Mouse (Mus musculus) heart, adult 8-10 months (tissue): ENCODE measurements around the gene Dppa5a. TPM values are rescaled to one million over a fixed set of nuclear protein-coding genes. Genes with fewer than 3 reads are reported as not detected.
"Not testable (repeated sequence)": the region's sequence is repeated elsewhere in the genome, so short reads cannot be mapped to it uniquely, and the experiment has no call there.

Experiments
- DNase-seq: peaks from one replicate; pipeline ENCODE4 v3.0.0; 2022; ENCODE audit warnings: low spot score
- total RNA-seq, 4 experiments: library from RNA; stranded (reverse); gene quantifications; 2 replicates each; pipeline ENCODE4 v1.2.4; 2022

Dppa5a gene
- total RNA-seq, 4 experiments from 2014 or later = not detected

- DNase-seq = no peak
These were observed 2.0 kb downstream of the Dppa5a start for GRCm38 (mm10) chr9:78365850-78366544.

GRCm38 (mm10) chr9:78364701-78365100, 3.3 kb downstream of the Dppa5a start:
- DNase-seq = no peak

GRCm38 (mm10) chr9:78363374-78363773, 4.6 kb downstream of the Dppa5a start:
- DNase-seq = no peak

GRCm38 (mm10) chr9:78360484-78360872, 7.5 kb downstream of the Dppa5a start:
- no peak for DNase-seq

DNA sequence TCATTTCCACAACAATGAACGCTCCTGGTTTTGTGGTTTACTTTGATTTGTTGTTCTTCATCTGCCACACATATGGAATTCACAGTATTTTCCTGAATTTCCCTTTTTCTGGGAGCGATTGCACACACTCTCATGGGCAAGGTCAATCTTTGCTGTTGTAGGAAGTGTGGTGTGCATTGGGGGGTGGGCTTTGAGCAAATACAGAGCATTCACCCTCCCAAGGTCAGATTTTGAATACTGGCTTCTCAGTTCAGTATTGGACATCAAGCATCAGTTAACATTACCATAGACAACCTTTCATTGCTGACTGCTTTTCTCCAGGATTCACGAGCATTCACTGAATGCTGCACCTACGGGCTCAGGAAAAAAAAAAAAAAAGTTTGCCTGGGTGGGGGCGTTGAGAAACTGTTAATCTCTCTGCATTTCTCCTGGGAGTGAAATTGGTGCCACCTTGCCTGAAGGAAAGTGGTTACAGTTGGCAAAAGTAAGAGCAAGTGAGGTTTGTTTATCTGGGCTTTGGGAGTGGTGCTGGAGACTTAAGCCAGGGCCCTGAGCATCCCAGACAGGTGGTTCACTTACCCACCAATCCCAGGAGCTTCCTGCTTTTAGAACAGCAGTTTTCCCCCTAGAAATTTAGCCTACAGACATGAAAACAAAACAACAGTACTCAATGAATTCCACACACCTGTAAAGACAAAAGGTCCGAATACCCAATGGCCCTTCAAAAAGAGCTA, 8.1 kb downstream of the Dppa5a start:
- DNase-seq = no peak

- DNase-seq = peak; percentile 44
These were observed 9.9 kb downstream of the Dppa5a start for GRCm38 (mm10) chr9:78358053-78358452.

- DNase-seq = no peak
These were observed 12.4 kb downstream of the Dppa5a start, which contains the start of gene Gsta2 for GRCm38 (mm10) chr9:78355611-78356010. Gene Gsta2, minus strand, starts transcription at chr9:78355788.

- DNase-seq = peak; percentile 5
These were observed 13.1 kb downstream of the Dppa5a start for GRCm38 (mm10) chr9:78354665-78355578.

DNA sequence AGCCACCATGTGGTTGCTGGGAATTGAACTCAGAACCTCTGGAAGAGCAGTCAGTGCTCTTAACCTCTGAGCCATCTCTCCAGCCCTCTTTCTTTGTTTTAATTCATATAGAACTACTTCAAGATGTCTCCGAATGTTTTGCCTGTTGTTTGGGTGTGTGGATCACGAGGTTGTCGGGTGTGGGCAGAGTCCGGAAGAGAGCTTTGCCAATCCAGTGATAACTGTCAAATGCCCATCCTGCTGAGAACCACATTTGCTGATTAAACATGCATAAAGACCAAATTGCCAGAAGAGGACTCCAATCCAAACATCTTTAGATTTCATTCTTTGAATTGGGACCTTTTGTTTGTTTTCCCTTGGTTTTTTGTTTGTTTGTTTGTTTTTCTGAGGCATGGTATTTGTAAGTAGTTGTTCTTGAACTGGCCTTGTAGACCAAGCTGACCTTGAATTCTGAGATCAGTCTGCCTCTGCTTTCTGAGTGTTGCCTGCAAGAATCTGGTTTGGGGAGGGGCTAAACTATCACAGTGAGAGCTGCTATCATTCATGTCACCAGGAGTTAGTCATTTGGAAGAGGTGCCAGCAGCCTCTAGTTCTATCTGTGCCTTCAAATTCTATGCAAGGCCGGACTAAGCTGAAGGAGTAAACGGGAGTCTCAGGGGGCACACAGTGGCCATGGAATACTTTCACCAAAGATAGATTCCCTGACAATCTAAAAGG, 16.3 kb downstream of the Dppa5a start:
- DNase-seq = no peak

DNA sequence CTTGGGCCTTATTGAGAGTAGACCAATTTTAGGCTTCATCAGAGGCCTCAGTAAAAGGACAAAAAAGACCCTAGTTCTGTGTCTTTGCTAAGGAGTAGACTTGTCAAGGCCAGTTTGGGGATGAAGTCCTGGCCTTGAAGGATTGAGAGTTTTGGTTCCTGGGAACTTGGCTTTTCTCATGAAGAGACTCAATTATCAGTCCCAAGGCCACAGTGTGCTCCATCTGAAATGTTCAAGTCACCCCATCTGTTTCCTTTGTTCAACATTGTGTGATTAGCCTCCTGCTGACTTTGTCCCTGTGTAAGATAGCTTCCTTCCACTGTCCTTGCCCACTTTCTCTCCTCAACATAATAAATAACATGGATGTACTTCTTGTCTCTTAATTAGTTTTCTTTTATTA, 18.0 kb downstream of the Dppa5a start:
- DNase-seq = not testable (repeated sequence)

GRCm38 (mm10) chr9:78349141-78349540, 18.8 kb downstream of the Dppa5a start:
- not testable (repeated sequence) for DNase-seq

DNA sequence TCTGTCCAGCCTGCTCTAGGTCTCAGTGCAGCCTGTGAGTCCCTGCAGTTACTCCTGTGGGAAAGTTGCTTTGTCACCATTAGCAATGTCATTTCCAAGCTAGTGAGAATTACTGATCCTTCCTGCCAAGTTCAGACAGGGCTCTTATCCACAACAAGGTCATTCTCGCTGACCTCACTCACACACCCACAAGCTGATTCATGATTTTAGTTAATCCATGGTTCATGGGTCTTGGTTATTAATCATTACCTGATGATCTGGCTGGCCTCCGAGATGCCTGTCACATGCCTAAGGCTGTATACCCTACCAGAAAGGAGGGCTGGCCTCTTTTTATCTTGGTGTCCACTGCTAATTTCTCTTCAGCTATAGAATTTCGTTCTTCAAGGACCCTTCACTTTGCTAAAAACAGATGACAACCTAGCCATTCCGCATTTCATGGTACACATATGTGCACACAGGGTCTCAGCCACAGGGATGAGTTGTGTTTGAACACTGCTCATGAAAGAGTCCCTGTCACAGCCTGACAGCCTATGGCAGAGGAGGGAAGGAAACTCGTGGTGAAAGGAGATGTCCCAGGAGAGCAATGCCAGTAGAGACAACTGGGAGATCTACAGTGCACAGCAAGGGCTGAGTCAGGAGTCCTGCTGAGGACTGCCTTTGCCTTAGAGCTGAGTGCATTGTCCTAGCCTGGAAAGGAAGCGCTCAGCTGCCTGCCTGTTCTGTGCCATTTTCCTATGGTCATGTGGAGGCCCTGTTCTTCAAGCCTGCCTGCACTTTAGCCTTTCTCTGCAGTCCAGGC, 19.6 kb downstream of the Dppa5a start:
- DNase-seq = peak; percentile 10

- no peak for DNase-seq
These were observed 21.0 kb downstream of the Dppa5a start for GRCm38 (mm10) chr9:78347004-78347403.

- not testable (repeated sequence) for DNase-seq
These were observed 22.7 kb downstream of the Dppa5a start for GRCm38 (mm10) chr9:78345235-78345634.

GRCm38 (mm10) chr9:78343055-78343454, 24.9 kb downstream of the Dppa5a start:
- not testable (repeated sequence) for DNase-seq

- not testable (repeated sequence) for DNase-seq
These were observed 25.5 kb downstream of the Dppa5a start for GRCm38 (mm10) chr9:78342494-78342893.

DNA sequence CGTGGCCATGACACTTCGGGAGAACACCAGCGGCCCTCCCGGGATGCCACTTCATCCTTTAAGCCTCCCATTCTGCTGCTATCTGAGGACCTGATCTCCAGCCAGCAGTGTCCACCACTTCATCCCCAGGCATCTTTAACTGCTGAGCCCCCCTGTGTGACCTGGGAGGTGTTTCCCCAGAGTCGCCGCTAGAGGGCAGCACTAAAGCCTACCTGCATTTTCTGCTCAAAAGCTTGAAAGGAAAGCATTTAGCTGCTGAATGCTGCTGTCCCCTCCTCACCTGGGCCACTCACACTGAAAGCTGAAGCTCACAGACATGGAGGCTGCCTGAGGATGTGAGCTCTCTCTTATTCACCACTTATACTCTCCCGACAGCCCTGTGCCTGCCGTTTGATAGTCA, 27.7 kb downstream of the Dppa5a start:
- peak; percentile 2 for DNase-seq

DNA sequence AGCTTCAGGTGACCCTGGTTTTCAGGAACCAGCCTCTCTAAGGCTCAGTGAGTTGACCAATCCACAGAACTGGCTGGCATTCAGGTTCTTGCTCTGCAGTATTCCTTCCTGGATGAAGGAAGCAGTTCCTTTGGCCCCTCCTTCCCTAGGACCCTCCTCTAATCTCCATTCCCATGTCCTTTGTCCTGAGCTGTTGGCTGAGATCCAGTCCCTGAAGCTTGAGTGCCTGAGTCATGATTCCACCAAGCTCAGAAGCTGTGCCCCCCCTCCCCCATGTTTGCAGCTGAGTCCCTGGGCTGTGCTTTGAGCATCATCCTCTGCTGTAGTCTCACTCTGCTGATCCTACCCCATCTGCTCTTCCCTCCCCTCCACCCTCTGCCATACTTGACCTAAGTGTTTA, 30.9 kb downstream of the Dppa5a start:
- DNase-seq = not testable (repeated sequence)

DNA sequence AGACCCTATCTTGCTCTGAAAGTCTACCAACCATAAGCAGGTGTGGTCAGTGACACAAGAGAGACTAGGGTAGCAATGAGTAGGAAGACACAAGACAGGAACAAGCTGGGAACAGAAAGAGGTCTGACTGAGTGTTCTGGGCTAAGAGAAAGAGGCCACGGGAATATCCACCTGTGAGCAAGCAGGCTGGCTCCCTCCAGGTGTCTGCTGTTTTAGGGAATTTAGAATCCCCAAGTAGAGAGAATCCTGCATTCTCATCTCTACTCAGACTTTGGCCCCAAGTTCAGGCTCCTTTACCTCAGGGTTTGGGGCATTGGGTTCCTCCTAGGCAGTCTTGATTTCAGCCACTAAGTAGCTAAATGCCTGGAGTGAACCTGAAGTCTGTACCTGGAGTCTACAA, 40.7 kb downstream of the Dppa5a start, which contains the start of gene Omt2b:
Omt2b (plus strand) TSS at position 301 of the 400 bp plus-strand sequence.
- not testable (repeated sequence) for DNase-seq

DNA sequence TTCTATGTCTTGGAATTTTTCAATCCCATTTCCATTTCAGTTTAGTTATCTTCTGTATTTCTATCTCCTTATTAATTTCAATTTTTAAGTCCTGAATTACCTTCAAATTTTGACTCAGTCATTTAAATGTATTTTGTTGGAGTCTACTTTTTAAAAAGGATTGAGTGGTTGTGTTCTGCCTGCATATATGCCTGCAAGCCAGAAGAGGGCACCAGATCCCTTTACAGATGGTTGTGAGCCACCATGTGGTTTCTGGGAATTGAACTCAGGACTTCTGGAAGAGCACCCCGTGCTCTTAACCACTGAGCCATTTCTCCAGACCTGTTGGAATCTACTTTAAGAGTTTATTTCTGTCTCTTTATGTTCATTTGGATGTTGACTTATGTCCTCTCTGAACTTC, 48.5 kb downstream of the Dppa5a start:
- DNase-seq = no peak
